Mouse (Mus musculus) gastrocnemius, postnatal 10 days (tissue): ENCODE measurements at regions not wholly inside any gene's neighbourhood (a gene's known extent, or its start where the extent isn't known, plus 50 kb on each side); places are given as distances from the start of the nearest gene placed in this dataset.

ENCODE experiments used
- DNase-seq: peaks from one replicate; pipeline ENCODE4 v3.0.0; 2021; ENCODE audit warnings: mixed read lengths

- no peak for DNase-seq
Measured at GRCm38 (mm10) chr2:48409876-48410275, 404.0 kb upstream of the Acvr2a start.

- DNase-seq: peak; percentile 13
Measured at GRCm38 (mm10) chr2:48411392-48411791, 402.5 kb upstream of the Acvr2a start.

GRCm38 (mm10) chr2:48412683-48413440, 401.0 kb upstream of the Acvr2a start:
- DNase-seq: no peak

- no peak for DNase-seq
Measured at GRCm38 (mm10) chr2:48414596-48415481, 399.1 kb upstream of the Acvr2a start.

- DNase-seq: no peak
Measured at GRCm38 (mm10) chr2:48416207-48416750, 397.6 kb upstream of the Acvr2a start.

GRCm38 (mm10) chr2:48417000-48417596, 396.8 kb upstream of the Acvr2a start:
- no peak for DNase-seq

- no peak for DNase-seq
Measured at GRCm38 (mm10) chr2:48420791-48421190, 393.1 kb upstream of the Acvr2a start.

GRCm38 (mm10) chr2:48423861-48424442, 390.0 kb upstream of the Acvr2a start:
- no peak for DNase-seq

- no peak for DNase-seq
Measured at GRCm38 (mm10) chr2:48424562-48424961, 389.3 kb upstream of the Acvr2a start.

- DNase-seq: no peak
Measured at GRCm38 (mm10) chr2:48425200-48426090, 388.5 kb upstream of the Acvr2a start.

- DNase-seq: no peak
Measured at GRCm38 (mm10) chr2:48432545-48432944, 381.4 kb upstream of the Acvr2a start.

GRCm38 (mm10) chr2:48441296-48441990, 372.5 kb upstream of the Acvr2a start:
- no peak for DNase-seq

- DNase-seq: no peak
Measured at GRCm38 (mm10) chr2:48441991-48442544, 371.8 kb upstream of the Acvr2a start.

GRCm38 (mm10) chr2:48445898-48446604, 367.9 kb upstream of the Acvr2a start:
- no peak for DNase-seq

GRCm38 (mm10) chr2:48446617-48447016, 367.3 kb upstream of the Acvr2a start:
- no peak for DNase-seq

GRCm38 (mm10) chr2:48449165-48449842, 364.6 kb upstream of the Acvr2a start:
- no peak for DNase-seq

GRCm38 (mm10) chr2:48456072-48457040, 357.6 kb upstream of the Acvr2a start:
- no peak for DNase-seq

- DNase-seq: no peak
Measured at GRCm38 (mm10) chr2:48457117-48457516, 356.8 kb upstream of the Acvr2a start.
